In the genomic region with DNA sequence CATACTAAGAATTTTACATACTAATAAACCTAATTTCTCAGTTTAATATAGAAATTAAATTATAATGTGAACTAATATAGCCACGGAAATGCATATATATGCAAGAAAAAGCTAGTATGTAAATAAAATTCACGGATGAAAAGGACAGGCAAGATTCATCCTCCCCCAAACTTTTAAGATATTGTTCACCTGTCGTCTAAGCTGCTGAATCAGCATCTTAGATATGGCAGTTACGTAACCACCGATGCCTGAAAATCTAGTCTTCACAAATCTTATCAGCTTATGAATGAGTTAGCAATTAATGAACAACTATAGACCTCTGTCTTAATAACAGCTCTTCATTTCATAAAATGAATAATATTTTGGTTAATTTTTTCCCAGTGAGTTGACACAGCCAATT, we compare ENCODE assay signal across 29 mouse cellular contexts.
"Had no signal": no experiment of that assay in that cellular context is flagged by ENCODE, and none has a peak within 500 bp of the region (broad histone marks: within the 10 kb centered on the region; RNA-seq: fewer than 3 reads in every experiment).

No protein-coding gene starts in this region.

- H3K4me2 ChIP-seq: limb, embryonic 12.5 days; limb, embryonic 13.5 days; limb, embryonic 15.5 days; liver, embryonic 11.5 days; liver, embryonic 12.5 days; liver, embryonic 13.5 days; liver, embryonic 15.5 days; lung, embryonic 14.5 days; lung, embryonic 15.5 days; midbrain, embryonic 11.5 days; midbrain, embryonic 12.5 days; midbrain, embryonic 13.5 days; midbrain, embryonic 15.5 days had no signal

- H3K4me1 ChIP-seq: limb, embryonic 10.5 days; limb, embryonic 12.5 days; limb, embryonic 13.5 days; limb, embryonic 15.5 days; liver, embryonic 12.5 days; liver, embryonic 13.5 days; liver, embryonic 15.5 days; lung, embryonic 15.5 days; midbrain, embryonic 10.5 days; midbrain, embryonic 12.5 days; midbrain, embryonic 13.5 days; midbrain, embryonic 15.5 days had no signal

- H3K9me3 ChIP-seq: limb, embryonic 10.5 days; limb, embryonic 12.5 days; limb, embryonic 13.5 days; limb, embryonic 15.5 days; liver, embryonic 12.5 days; liver, embryonic 13.5 days; liver, embryonic 15.5 days; lung, embryonic 15.5 days; megakaryocyte, embryonic 14.5 days; midbrain, embryonic 10.5 days; midbrain, embryonic 12.5 days; midbrain, embryonic 13.5 days; midbrain, embryonic 15.5 days had no signal

- H3K27ac ChIP-seq: limb, embryonic 10.5 days; limb, embryonic 12.5 days; limb, embryonic 13.5 days; limb, embryonic 15.5 days; liver, embryonic 12.5 days; liver, embryonic 13.5 days; liver, embryonic 14.5 days; liver, embryonic 15.5 days; lung, embryonic 15.5 days; macrophage; midbrain, embryonic 10.5 days; midbrain, embryonic 12.5 days; midbrain, embryonic 13.5 days; midbrain, embryonic 15.5 days had no signal

- H3K27me3 ChIP-seq: limb, embryonic 12.5 days; limb, embryonic 13.5 days; limb, embryonic 15.5 days; liver, embryonic 12.5 days; liver, embryonic 13.5 days; liver, embryonic 15.5 days; lung, embryonic 15.5 days; megakaryocyte, embryonic 14.5 days; midbrain, embryonic 12.5 days; midbrain, embryonic 13.5 days; midbrain, embryonic 15.5 days had no signal

- H3K4me3 ChIP-seq: limb, embryonic 10.5 days; limb, embryonic 12.5 days; limb, embryonic 13.5 days; limb, embryonic 15.5 days; liver, embryonic 12.5 days; liver, embryonic 13.5 days; liver, embryonic 15.5 days; lung, embryonic 15.5 days; megakaryocyte, embryonic 14.5 days; midbrain, embryonic 10.5 days; midbrain, embryonic 12.5 days; midbrain, embryonic 13.5 days; midbrain, embryonic 15.5 days; myocyte had no signal

- H3K9ac ChIP-seq: limb, embryonic 12.5 days; limb, embryonic 13.5 days; limb, embryonic 15.5 days; liver, embryonic 12.5 days; liver, embryonic 13.5 days; liver, embryonic 14.5 days; liver, embryonic 15.5 days; liver, postnatal 0 days; lung, embryonic 14.5 days; lung, embryonic 15.5 days; midbrain, embryonic 12.5 days; midbrain, embryonic 13.5 days; midbrain, embryonic 15.5 days had no signal

- DNase-seq: left cerebral cortex, postnatal 4 days; liver; liver, embryonic 13.5 days; liver, postnatal 0 days; lung, adult 18-20 months; lung, adult 2 months; lung, embryonic 14.5 days; lung, postnatal 10 days; lung, postnatal 14 days; lung, postnatal 36 days; lung, postnatal 4 days; midbrain, embryonic 14.5 days had no signal
